Mouse (Mus musculus) gastrocnemius, adult 18-20 months (tissue): Measurements from ENCODE around the gene Tmtc1. TPM values are rescaled to one million over a fixed set of nuclear protein-coding genes. Genes with fewer than 3 reads are reported as not detected.

Experiments used
- DNase-seq: peaks from one replicate; pipeline ENCODE4 v3.0.0; 2021; ENCODE audit warnings: low spot score
- total RNA-seq, 2 experiments: library from RNA; stranded (reverse); gene quantifications; 2 replicates each; pipeline ENCODE4 v1.2.3; 2021

Gene Tmtc1
- total RNA-seq, 2 experiments from 2014 or later = 59.2 to 63.1 TPM

DNA sequence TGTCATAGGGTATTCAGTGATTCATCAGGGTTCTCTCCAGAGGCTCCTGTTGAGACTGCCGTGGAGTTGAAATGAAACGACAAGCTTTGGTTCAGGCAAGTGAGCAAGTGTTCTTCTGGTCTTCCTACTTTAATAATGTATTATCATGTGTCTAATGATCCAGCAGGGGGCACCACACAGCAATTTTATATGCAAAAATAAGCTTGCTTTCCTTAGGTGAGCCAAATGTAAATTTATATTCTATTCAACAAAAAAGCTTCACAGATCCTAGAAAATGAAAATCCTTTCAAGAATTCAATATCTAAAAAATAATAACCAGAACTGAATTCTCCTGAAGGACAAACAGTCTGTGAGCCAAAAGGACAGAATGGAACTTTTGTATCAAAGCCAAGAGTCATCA lies 195.6 kb downstream of the Tmtc1 start:
- peak; percentile 41 for DNase-seq

DNA sequence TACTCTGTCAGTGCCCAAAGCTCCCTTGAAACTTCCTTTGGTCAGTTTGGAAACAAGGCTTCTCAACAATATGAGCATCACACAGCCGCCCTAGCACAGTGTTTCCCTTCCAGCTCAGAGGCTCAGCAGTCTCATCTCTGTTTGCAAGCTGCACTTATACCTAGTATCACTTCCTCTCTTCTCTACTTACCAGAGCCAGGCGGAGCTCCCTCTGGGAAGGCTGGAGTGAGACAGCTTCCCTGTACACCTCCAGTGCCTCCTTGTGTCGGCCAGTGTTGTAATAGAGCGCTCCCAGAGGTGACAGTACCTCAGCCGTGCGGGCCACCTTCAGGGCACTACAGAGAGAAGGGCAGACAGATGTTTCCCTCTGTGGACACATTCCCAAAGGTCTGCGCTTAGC lies 197.6 kb downstream of the Tmtc1 start:
- DNase-seq = no peak

DNA sequence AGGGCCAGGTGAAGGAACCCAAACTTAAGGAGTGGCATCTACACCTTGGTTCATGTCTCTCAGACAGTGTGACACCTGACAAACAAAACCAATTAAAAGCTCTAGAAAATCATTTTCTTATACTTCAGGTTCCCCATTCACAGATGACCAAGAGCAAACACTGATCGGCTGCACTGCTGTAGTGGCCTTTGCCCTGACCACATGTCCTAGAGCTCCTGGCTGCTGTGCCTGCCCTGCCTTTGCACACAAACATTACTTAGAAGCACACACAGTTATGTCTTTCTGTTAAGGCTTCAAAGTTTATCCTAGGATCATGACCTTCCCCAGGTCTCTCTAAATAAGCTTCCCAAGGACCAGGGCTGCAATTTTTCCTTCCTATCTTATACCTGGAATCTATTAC lies 199.4 kb downstream of the Tmtc1 start:
- DNase-seq = no peak

DNA sequence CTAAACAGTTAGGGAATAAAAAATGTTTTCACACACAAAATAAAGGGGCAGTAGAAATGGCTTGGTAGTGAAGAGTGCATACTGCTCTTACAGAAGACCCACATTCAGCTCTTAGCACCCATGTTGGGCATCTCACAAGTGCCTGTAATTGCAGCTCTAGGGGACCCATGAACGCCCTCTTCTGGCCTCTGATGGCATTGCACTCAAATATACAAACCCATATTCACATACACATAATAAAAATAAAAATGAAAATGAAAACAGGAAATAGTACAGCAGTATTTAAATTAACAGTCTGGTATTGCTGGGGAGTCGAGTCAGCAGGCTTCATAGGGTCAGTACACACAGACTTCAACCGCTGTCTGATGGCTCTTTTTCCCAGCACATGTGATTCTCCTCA lies 201.9 kb downstream of the Tmtc1 start:
- DNase-seq = no peak

DNA sequence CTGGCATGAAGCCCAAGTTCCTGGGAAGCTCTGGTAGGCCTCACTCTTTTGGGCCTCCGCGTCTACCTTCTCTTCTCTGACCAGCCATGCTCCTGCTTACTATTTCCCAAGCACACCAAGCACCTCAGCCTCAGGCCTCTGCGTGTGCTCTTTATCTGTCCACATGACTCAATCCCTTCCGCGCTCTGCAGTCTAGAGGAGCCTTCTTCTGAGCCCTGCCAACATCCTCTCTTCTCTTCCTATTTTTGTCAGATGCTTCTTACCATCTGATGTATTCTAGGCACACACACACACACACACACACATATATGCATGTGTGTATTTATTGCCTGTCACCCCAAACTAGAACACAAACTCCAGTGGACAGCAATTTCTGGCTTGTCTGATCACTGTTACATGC lies 202.5 kb downstream of the Tmtc1 start:
- no peak for DNase-seq

DNA sequence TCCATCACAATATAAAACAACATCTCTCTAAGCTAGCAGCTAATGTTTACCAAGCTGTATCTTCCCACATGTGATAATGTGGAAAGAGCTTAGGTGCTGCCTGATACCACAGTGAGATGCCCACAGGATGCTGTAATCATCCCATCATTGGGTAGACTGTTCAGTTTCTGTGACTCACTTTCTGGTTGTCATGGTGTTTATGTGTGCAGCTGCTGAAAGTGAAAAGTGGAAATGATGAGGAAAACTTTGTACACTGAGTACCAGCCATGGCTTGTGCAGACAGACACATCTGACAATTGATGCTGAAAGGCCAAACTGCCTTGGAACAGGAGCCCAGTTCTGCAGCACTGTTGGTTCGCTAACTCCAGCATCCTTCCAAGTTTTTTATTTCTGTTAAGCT lies 204.9 kb downstream of the Tmtc1 start:
- no peak for DNase-seq

DNA sequence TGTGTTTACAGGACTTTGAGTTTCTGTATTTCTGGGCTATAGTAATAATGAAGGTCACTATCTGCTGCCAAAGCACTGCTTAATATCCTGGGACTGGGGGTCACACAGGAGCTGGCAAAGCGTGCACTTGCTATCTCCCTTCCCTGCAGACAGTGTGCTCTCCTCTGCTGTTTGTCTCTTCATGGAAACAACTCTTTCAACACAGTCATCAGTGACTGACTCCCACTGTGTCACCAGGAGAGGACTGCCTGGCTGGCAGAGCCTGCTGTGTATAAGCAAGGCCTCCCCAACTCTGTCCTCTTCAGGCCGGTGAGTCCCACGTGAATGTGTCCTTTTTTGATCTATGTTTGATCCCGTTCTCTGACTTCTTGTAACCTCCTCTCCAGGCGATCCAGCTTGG lies 206.7 kb downstream of the Tmtc1 start:
- DNase-seq = no peak

DNA sequence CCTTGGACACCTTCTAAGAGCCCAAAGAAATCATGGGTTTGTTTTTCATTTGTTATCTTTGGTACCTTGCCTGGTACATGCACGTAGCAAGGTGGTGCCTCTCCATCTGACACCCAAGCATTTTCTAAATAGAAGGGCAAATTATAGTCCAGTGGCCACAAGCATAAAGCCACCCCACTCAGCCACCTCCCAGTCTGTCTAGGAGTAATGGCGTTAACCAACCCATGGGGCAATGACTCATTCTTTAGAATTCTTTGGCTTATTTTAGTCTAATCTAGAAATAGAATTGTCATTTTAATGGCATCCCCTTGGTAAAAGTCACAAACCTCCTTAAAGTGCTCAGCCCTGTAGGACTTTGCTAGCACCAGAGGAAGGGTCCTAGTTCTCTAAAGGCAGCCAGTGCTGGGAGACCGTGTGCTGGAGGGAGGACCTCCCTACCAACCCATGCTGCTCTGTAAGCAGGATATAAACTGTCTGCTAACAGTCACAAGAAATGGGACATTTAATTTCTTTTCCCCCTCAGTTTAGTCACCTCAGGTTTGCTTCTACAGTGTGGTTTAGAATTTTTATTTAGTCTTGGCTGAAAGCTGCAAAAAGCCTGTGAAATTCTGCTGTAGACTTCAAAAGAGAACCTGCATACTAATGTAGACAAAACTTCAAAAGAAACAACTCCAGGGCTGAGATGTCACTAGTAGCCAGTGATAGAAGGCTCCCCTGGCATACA lies 209.9 kb downstream of the Tmtc1 start:
- DNase-seq = no peak

DNA sequence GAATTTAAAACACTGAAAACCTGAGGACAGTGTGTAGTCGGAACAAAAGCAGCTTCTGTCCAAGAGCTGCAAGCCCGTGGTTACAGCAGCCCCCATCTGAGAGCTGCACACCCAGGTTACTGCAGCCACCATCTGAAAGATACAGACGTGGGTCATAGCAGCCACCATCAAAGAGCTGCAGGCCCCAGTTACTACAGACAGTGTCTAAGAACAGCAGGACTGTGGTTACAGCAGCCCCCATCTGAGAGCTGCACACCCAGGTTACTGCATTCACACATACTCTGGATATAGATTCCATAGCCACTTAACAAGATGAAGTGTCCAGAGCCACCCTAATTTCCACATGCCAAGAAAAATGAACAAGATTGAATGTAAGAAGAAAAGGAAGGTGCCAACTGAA lies 216.6 kb downstream of the Tmtc1 start:
- DNase-seq = no peak

DNA sequence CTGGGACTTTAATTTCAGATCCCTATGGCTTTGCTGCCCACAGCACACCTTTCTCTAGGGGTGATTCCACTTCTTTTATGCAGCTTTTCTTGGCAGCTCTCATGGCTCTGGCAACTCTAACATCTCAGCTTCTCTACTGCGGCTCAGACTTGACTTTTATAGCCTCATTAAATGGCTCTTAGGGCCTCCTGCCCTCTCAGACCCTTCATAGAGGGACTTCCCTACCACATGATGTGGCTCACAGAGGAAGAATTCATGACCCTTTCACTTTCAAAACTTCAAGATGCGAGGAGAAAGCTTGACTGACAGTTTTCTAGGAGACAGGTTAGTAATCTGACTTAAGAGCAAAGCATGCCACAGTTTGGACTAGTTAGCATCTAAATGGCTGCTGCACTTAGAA lies 221.5 kb downstream of the Tmtc1 start:
- DNase-seq = no peak

DNA sequence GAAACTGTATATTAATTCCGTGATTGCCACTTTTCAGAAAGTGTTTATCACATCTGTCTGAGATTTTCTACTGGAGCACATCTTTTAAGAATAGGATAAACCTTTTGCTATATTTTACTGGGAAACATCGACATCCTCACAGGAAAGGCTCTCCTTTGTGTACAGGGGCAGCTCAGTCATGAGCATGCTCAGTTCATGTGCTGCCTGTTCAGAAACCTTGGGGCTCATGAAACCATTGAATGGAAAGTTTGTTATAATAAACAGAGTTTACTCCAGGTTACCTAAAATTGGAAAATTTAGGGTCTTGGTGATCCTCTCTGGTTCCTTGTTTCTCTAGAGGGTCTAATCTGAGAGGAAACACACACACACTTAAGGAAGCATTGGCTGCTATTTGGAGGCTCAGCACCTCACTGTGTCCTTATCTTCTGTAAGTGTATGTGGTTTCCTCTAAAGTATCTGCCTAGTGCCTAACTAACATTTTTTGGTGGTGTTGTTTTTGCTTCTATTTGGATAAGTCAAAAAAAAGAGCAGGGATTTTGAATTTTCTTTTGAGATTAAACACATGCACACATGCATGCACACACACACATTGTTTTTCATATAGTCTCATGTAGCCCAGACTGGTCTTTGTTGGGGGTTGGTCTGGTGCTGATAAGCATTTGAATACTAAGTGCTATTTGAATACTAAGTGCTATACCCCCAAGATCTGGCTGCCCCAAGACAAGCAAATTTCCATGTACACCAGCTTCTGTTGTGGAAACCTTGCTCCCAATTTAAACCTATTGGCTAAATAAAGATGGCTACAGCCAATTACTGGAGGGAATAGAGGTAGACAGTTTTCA lies 225.7 kb downstream of the Tmtc1 start:
- DNase-seq = no peak

DNA sequence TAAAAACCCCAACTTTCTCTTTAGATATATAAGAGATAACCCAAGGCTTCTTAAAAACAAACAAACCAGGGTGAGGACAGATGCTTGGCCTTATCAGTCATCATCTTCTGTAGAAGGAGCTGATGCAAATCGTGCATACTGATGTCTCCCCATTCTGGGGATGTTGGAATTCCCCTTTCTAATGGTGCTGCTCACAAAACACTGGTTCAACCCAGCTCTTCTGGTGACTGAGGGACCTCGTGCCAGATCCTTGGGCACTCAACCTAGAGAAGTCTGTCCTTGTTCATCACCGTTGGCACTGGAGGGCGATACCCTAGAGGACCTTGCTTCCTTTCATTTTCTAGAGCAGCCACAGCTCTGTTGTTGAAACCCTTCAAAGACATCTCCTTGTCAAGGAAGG lies 227.4 kb downstream of the Tmtc1 start:
- no peak for DNase-seq

DNA sequence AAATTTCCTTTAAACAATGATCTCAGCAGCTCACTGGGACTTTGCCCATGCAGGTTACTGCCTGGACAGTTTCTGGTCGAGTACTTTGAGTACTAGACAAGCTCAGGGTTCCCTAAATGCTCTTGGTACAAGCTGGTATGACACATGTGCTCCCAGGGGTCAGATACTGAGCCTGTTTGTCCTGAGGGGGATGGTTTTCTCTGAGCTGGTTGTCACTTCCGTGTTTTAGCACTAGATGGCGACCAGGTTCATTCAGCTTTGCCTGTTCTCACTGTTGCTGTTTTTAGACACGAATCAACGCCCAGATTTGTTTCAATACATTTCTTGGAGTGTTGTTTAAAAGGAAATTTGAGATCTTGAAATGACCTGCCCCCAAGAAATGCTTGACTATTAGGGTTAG lies 229.4 kb downstream of the Tmtc1 start:
- DNase-seq = peak; percentile 30

DNA sequence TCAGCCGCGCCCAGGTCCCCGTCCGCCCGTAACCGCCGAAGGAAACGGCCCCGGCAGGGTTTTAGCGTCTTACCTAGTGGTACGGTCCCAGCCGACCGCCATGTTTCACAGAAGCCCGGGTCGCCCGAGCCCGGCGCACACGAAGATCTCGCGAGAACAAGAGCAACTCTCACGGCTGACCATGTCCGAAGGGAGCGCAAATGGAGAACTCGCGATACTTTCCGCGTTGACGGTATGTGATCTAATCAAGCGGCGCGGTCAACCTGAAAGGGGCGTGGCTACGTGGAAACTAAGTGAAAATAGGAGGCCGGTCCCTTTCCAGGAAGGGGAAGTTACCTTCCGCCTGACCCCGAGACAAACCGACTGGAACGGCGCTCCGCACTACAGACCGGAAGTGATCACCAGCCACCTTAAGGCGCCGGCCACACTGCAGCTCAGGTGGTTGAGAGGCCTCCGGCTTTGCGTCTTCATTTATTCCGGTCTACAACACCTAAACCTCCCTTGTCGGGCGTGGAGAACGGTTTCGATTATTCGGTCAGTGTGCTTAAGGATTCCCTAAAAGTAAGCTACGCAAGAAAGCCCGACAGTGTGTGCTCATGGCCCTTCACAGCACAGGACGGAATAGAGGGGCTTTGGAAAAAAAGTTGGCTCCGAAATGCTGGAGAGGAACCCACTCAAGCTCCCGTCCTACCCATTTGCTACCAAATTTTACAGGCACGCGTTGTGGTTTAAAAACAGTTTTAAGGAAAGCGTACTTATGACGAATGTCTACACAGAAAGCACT lies 232.1 kb downstream of the Tmtc1 start, which contains the start of gene Ergic2:
Ergic2 (minus strand) TSS at position 478 of the 784 bp plus-strand sequence.
- DNase-seq = peak; percentile 99

DNA sequence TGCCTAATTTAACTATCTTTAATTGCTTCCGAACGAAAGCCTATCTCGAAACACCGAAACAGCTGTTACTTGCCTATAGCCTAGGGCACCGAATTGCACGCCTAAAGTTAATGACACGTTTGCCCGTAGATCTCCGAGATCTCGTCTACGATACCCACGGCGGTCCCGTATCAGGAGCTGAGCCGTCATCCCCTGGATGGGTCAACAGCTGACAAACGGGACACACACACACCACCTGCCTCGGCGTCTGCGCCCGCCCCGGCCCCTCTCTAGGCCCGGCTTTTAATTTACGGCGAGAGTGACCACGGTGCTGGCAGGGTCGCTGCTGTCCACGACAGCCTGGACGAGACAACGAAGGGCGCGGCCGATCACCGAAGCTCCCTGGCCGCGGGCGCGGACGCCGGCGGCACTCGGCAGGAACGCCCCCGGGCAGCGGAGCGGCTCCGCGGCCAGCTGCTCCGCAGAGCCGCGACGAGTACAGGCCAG lies 232.8 kb downstream of the Tmtc1 start:
- DNase-seq = no peak

DNA sequence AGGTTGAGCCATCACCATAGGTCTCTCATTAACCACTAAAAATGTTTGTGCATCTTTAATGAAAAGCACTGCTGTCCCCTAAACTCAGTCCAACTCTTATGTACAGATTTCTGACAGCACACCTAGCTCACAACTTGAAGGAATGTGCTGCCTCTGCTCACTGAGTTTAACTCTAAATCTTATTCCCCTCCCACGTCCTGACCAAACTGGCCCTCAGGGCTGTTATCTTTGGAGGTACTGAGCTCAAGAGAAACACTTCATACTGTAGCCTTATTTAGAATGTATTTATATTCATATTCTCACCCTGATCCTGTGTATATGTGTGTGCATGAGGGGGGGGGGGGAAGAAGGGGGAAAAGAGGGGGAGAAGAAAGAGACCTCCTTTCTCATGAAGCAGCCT lies 236.7 kb downstream of the Tmtc1 start:
- DNase-seq = no peak

DNA sequence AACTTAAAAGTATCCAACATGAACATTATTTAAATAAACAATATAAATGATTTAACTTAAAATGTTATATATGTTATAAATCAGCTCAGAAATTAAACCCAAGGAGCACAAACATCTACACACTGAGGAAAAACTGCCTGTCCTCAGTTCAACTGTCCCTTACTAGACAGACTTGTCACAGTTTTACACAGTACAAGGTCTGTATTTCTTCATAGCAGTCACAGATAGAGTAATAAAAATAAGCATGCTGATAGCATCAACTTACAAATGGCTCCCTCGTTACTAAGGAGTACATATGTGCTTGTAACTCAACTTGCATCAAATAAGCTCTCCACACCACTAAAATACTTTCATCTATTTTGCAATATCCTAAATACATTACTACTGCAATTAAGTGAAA lies 239.1 kb downstream of the Tmtc1 start:
- no peak for DNase-seq

DNA sequence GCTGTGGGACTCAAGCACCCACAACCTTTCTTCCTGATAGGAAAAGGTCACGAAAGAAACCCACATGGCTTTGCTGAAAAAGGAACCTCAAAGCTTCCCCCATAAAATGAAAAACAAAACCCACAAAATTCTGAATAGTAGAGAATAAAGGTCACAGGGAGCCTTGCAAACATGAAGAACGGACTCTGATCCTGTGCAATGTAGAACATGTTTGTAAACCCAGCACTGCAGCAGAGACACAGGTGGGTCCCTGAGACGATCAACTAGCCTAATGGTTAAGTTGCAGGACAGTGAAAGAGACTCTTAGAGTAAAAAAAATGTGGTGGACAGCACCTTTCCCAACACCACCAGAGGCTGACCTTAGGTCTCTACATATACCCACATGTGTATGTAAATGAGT lies 244.5 kb downstream of the Tmtc1 start:
- DNase-seq = no peak

DNA sequence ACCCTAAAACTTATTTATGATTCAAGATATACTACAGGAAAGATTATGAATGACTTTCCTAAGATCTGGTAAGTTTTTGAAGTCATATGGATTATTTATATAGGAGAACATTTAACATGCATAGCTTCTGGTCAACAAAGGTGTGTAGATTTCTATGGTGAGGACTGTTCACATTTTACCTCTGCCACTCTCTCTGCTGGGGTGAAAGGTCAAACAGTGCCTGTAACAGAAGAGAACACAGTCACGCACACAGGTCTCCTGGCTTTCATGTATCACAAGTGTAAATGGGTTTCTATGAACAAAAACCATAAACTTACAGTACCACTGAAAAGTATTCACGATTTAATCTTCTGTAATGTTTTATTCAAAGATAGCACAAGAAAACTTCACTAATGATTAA lies 245.0 kb downstream of the Tmtc1 start:
- DNase-seq = no peak

DNA sequence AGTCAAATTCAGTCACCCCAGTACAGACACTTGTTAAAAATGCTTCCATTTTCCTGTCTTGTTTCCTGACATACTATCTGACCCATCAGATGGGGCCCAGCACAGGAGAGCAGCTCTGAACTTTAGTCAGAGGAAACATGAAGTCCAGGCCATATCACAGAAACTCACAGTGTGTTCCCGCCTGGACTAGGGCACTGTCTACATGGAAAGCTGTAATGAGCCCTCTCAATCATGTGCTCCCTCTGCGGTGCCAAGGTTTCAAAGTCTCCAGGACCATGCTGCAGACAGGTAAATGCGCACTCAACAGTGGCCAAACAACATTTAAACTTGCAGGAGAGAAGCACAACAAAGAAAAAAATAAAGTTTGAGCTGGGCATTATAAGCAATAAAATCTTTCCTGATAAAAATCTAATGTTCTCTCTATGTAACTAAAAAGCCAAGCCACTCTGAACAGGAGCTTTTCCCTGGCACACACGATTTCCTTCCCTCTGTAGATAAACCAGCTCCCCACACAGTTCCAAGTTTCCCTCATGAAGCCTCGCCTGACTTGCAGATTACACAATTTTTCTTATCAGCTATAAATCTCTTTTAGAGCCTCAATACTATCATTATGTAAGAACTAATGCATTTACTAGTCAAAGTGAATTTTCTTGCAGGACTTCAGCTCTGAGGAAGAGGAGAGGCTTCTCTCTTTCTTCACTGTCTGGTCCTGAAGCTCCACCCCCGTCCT lies 250.1 kb downstream of the Tmtc1 start:
- DNase-seq = no peak

DNA sequence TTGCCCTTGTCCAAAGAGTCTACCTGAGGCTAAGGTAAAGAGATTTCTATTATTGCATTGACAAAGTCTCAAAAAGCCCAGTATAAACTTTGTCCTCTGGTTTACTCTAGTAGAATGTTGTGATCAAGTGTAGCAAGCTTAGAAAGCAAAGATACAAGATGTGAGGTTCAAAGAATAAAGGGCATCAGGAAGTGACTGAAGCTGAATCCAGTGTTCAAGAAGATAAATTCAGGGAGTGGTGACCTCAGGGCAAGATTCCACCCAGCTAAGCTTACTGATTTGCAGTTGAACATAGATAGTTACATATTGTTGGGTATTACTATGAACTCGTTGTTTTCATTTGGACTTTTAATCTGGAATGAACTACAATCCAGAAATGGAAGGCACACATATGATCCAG lies 258.5 kb downstream of the Tmtc1 start:
- DNase-seq = no peak
